Mouse (Mus musculus): Measurements from ENCODE around the gene Rpl28.

GRCm38 (mm10) chr7:4802247-4802646 lies 9.6 kb downstream of the Rpl28 start:
- TF ChIP-seq CTCF (IDR thresholded peaks at IDR 0.05; ENCODE audit: low read depth, low read length) (no peak), POLR2A (IDR thresholded peaks at IDR 0.05; ENCODE audit: borderline replicate concordance, low read depth, low read length) (no peak)

All from bone marrow macrophage, adult 2 months (primary cell).